Mouse (Mus musculus): ENCODE data around the gene Mapk1ip1l.

GRCm38 (mm10) chr14:47361899-47362298 lies 63.8 kb downstream of the Mapk1ip1l start:
- TF ChIP-seq CTCF (IDR thresholded peaks at IDR 0.05; ENCODE audit: control insufficient read depth, insufficient read depth, insufficient read length) = no peak
- TF ChIP-seq USF1 (IDR thresholded peaks at IDR 0.05; ENCODE audit: low read depth) = no peak

All from C2C12 (cell line).